Mouse (Mus musculus): Measurements from ENCODE around the gene Mapkapk5. TPM values are rescaled to one million over a fixed set of nuclear protein-coding genes. Genes with fewer than 3 reads are reported as not detected.
A peak's percentile ranks its signal among the peaks of the same experiment; 100 is the strongest.
"Not testable (repeated sequence)": the region's sequence is repeated elsewhere in the genome, so short reads cannot be mapped to it uniquely, and the experiment has no call there.

Gene Mapkapk5
- polyA plus RNA-seq, 1 experiment, result 100 TPM

- Histone ChIP-seq H3K4me1 (ENCODE audit: control insufficient read depth, insufficient read depth, low read length) (no peaks in the 10 kb centered on the region), H3K4me3 (ENCODE audit: insufficient read depth, low read length) (no peak overlapping the region)
- TF ChIP-seq POLR2A (IDR thresholded peaks at IDR 0.05; ENCODE audit: extremely low read depth, insufficient read depth, low read length) (no peak), CTCF (IDR thresholded peaks at IDR 0.05; ENCODE audit: extremely low read depth, insufficient read depth, low read length) (no peak)
Measured at GRCm38 (mm10) chr5:121510009-121510408, 35.7 kb downstream of the Mapkapk5 start.

GRCm38 (mm10) chr5:121506846-121507245 is 38.9 kb downstream of the Mapkapk5 start:
- TF ChIP-seq POLR2A (IDR thresholded peaks at IDR 0.05; ENCODE audit: extremely low read depth, insufficient read depth, low read length) (no peak), CTCF (IDR thresholded peaks at IDR 0.05; ENCODE audit: extremely low read depth, insufficient read depth, low read length) (no peak)
- Histone ChIP-seq H3K4me1 (ENCODE audit: control insufficient read depth, insufficient read depth, low read length) (no peaks in the 10 kb centered on the region), H3K4me3 (ENCODE audit: insufficient read depth, low read length) (no peak overlapping the region), H3K27ac (ENCODE audit: insufficient read depth, low read length) (no peak overlapping the region)

More at GRCm38 (mm10) chr5:121510009-121510408, 35.7 kb downstream of the Mapkapk5 start:
- no peak overlapping the region for H3K27ac ChIP-seq (ENCODE audit: insufficient read depth, low read length)

GRCm38 (mm10) chr5:121503231-121503630 is 42.5 kb downstream of the Mapkapk5 start, which contains the start of gene Adam1b:
Gene Adam1b (minus strand): TSS chr5:121503435.
- Histone ChIP-seq H3K4me3 (ENCODE audit: insufficient read depth, low read length) (no peak within 1 kb of the TSS), H3K4me1 (ENCODE audit: control insufficient read depth, insufficient read depth, low read length) (no peaks in the 10 kb centered on the region), H3K27ac (ENCODE audit: insufficient read depth, low read length) (no peak within 1 kb of the TSS)
- TF ChIP-seq POLR2A (IDR thresholded peaks at IDR 0.05; ENCODE audit: extremely low read depth, insufficient read depth, low read length), result no peak
- TF ChIP-seq CTCF (IDR thresholded peaks at IDR 0.05; ENCODE audit: extremely low read depth, insufficient read depth, low read length), result no peak

GRCm38 (mm10) chr5:121501424-121501996 is 44.2 kb downstream of the Mapkapk5 start:
- H3K4me1 ChIP-seq (ENCODE audit: control insufficient read depth, insufficient read depth, low read length); H3K4me3 ChIP-seq (ENCODE audit: insufficient read depth, low read length); H3K27ac ChIP-seq (ENCODE audit: insufficient read depth, low read length): not testable (repeated sequence)

GRCm38 (mm10) chr5:121500719-121501118 is 45.0 kb downstream of the Mapkapk5 start:
- H3K4me1 ChIP-seq (ENCODE audit: control insufficient read depth, insufficient read depth, low read length), result no peaks in the 10 kb centered on the region
- no peak overlapping the region for H3K27ac ChIP-seq (ENCODE audit: insufficient read depth, low read length)
- H3K4me3 ChIP-seq (ENCODE audit: insufficient read depth, low read length), result no peak overlapping the region
- TF ChIP-seq CTCF (IDR thresholded peaks at IDR 0.05; ENCODE audit: extremely low read depth, insufficient read depth, low read length) (no peak), POLR2A (IDR thresholded peaks at IDR 0.05; ENCODE audit: extremely low read depth, insufficient read depth, low read length) (no peak)

GRCm38 (mm10) chr5:121493305-121493704 is 52.4 kb downstream of the Mapkapk5 start:
- Histone ChIP-seq H3K4me1 (ENCODE audit: control insufficient read depth, insufficient read depth, low read length) (peaks cover 7% of the 10 kb centered on the region), H3K27ac (ENCODE audit: insufficient read depth, low read length) (no peak overlapping the region), H3K4me3 (ENCODE audit: insufficient read depth, low read length) (no peak overlapping the region)
- TF ChIP-seq POLR2A (IDR thresholded peaks at IDR 0.05; ENCODE audit: extremely low read depth, insufficient read depth, low read length), result no peak
- TF ChIP-seq CTCF (IDR thresholded peaks at IDR 0.05; ENCODE audit: extremely low read depth, insufficient read depth, low read length), result no peak

- Histone ChIP-seq H3K27ac (ENCODE audit: insufficient read depth, low read length) (no peak overlapping the region), H3K4me1 (ENCODE audit: control insufficient read depth, insufficient read depth, low read length) (no peaks in the 10 kb centered on the region), H3K4me3 (ENCODE audit: insufficient read depth, low read length) (no peak overlapping the region)
- TF ChIP-seq CTCF (IDR thresholded peaks at IDR 0.05; ENCODE audit: extremely low read depth, insufficient read depth, low read length), result no peak
Measured at GRCm38 (mm10) chr5:121484801-121485200, 60.9 kb downstream of the Mapkapk5 start.

- H3K4me1 ChIP-seq (ENCODE audit: control insufficient read depth, insufficient read depth, low read length), result no peaks in the 10 kb centered on the region
- no peak for TF ChIP-seq POLR2A (IDR thresholded peaks at IDR 0.05; ENCODE audit: extremely low read depth, insufficient read depth, low read length)
- TF ChIP-seq CTCF (IDR thresholded peaks at IDR 0.05; ENCODE audit: extremely low read depth, insufficient read depth, low read length), result 0 out of 2 replicates have a peak, but pooled peaks have one; percentile 1
- no peak overlapping the region for H3K4me3 ChIP-seq (ENCODE audit: insufficient read depth, low read length)
- no peak overlapping the region for H3K27ac ChIP-seq (ENCODE audit: insufficient read depth, low read length)
Measured at GRCm38 (mm10) chr5:121477680-121478079, 68.0 kb downstream of the Mapkapk5 start.

GRCm38 (mm10) chr5:121476040-121476439 is 69.7 kb downstream of the Mapkapk5 start:
- H3K4me1 ChIP-seq (ENCODE audit: control insufficient read depth, insufficient read depth, low read length), result no peaks in the 10 kb centered on the region
- no peak overlapping the region for H3K27ac ChIP-seq (ENCODE audit: insufficient read depth, low read length)
- TF ChIP-seq CTCF (IDR thresholded peaks at IDR 0.05; ENCODE audit: extremely low read depth, insufficient read depth, low read length) (no peak), POLR2A (IDR thresholded peaks at IDR 0.05; ENCODE audit: extremely low read depth, insufficient read depth, low read length) (no peak)
- H3K4me3 ChIP-seq (ENCODE audit: insufficient read depth, low read length), result no peak overlapping the region

Other genes with a start within 250 kb of the Mapkapk5 start
- 124 and 134 TPM in 2 replicates for gene Trafd1, start 160.3 kb downstream of the Mapkapk5 start, polyA plus RNA-seq (2012; rRNA removed)
- 21.6 TPM in 2 replicates for gene Naa25, start 148.0 kb downstream of the Mapkapk5 start, polyA plus RNA-seq (2012; rRNA removed)
- gene Tmem116, start 94.0 kb downstream of the Mapkapk5 start, polyA plus RNA-seq (2012; rRNA removed), result 6.8 and 10.7 TPM in 2 replicates
- 92.1 and 101 TPM in 2 replicates for gene Erp29, start 93.4 kb downstream of the Mapkapk5 start, polyA plus RNA-seq (2012; rRNA removed)
- not detected in 2 replicates for gene Adam1b, start 42.5 kb downstream of the Mapkapk5 start, polyA plus RNA-seq (2012; rRNA removed)
- 17.3 and 18.9 TPM in 2 replicates for gene Adam1a, start 423 bp downstream of the Mapkapk5 start, polyA plus RNA-seq (2012; rRNA removed)
- 0.40 TPM in 1 of 2 replicates, not detected in the other for gene Gm42878, start 423 bp downstream of the Mapkapk5 start, polyA plus RNA-seq (2012; rRNA removed)
- 198 TPM in 2 replicates for gene Aldh2, start 47.9 kb upstream of the Mapkapk5 start, polyA plus RNA-seq (2012; rRNA removed)
- 4.5 and 5.1 TPM in 2 replicates for gene Acad12, start 73.0 kb upstream of the Mapkapk5 start, polyA plus RNA-seq (2012; rRNA removed)
- 4.6 and 5.0 TPM in 2 replicates for gene Acad10, start 114.6 kb upstream of the Mapkapk5 start, polyA plus RNA-seq (2012; rRNA removed)
- gene Brap, start 114.7 kb upstream of the Mapkapk5 start, polyA plus RNA-seq (2012; rRNA removed), result 51.8 and 57.5 TPM in 2 replicates
- 136 and 139 TPM in 2 replicates for gene Atxn2, start 165.4 kb upstream of the Mapkapk5 start, polyA plus RNA-seq (2012; rRNA removed)